Mouse (Mus musculus) ES-E14 (cell line): Measurements from ENCODE around the gene Ripply3.

Experiments
- CHD2 ChIP-seq: IDR thresholded peaks from 2 replicates; pipeline ENCODE4 v1.6.1; 2014; ENCODE audit warnings: mild to moderate bottlenecking, low read depth, low read length, inconsistent platforms
- HCFC1 ChIP-seq: IDR thresholded peaks from 2 replicates; pipeline ENCODE4 v1.6.1; 2012; ENCODE audit warnings: low read length, inconsistent platforms, borderline replicate concordance; ENCODE audit not compliant: insufficient read depth
- MAFK ChIP-seq: IDR thresholded peaks from 2 replicates; pipeline ENCODE4 v1.6.1; 2014; ENCODE audit warnings: mild to moderate bottlenecking, low read depth, low read length, inconsistent platforms; ENCODE audit not compliant: insufficient read depth
- ZC3H11A ChIP-seq: IDR thresholded peaks from 2 replicates; pipeline ENCODE4 v1.6.1; 2012; ENCODE audit warnings: low read depth, mild to moderate bottlenecking, inconsistent platforms, low read length, borderline replicate concordance
- ZNF384 ChIP-seq: IDR thresholded peaks from 2 replicates; pipeline ENCODE4 v1.6.1; 2012; ENCODE audit warnings: low read depth, low read length, inconsistent platforms

GRCm38 (mm10) chr16:94290073-94290999 lies 37.9 kb upstream of the Ripply3 start:
- TF ChIP-seq ZNF384 (no peak), HCFC1 (no peak), MAFK (no peak), CHD2 (no peak), ZC3H11A (no peak)
